Mouse (Mus musculus): ENCODE measurements around the gene Syap1.
A peak's percentile ranks its signal among the peaks of the same experiment; 100 is the strongest.

GRCm38 (mm10) chrX:162915697-162916096 lies 27.4 kb upstream of the Syap1 start:
- TF ChIP-seq EP300 (IDR thresholded peaks at IDR 0.05; ENCODE audit: low read depth) (no peak), CTCF (IDR thresholded peaks at IDR 0.05; ENCODE audit: low read depth) (peak; percentile 63)

Data from liver, embryonic 14.5 days (tissue).